Mouse (Mus musculus) cerebellum, postnatal 25 days (tissue): ENCODE measurements around the gene Sds.

Experiments used
- DNase-seq, 2 experiments: peaks; one replicate each; pipeline ENCODE4 v3.0.0; 2021; ENCODE audit warnings: mixed read lengths in 2 of 2

The Sds gene

GRCm38 (mm10) chr5:120516221-120516984, 40.1 kb downstream of the Sds start:
- DNase-seq: no peak

- DNase-seq: no peak
These were observed 41.2 kb downstream of the Sds start for GRCm38 (mm10) chr5:120517552-120517951.

- DNase-seq: peak in 1 of 2 experiments; percentile 53
These were observed 46.3 kb downstream of the Sds start for GRCm38 (mm10) chr5:120522649-120523048.

- no peak for DNase-seq
These were observed 48.4 kb downstream of the Sds start for GRCm38 (mm10) chr5:120524736-120525135.

GRCm38 (mm10) chr5:120525737-120526136, 49.4 kb downstream of the Sds start:
- DNase-seq: peak in 1 of 2 experiments; percentile 51

- DNase-seq: no peak
These were observed 50.0 kb downstream of the Sds start for GRCm38 (mm10) chr5:120526311-120526710.

- no peak for DNase-seq
These were observed 51.1 kb downstream of the Sds start for GRCm38 (mm10) chr5:120527296-120527964.

- DNase-seq: no peak
These were observed 55.3 kb downstream of the Sds start for GRCm38 (mm10) chr5:120531631-120532030.
